Mouse (Mus musculus) bone marrow macrophage, adult 2 months (primary cell): ENCODE data around the gene Prpf40b. TPM values are rescaled to one million over a fixed set of nuclear protein-coding genes. Genes with fewer than 3 reads are reported as not detected.

ENCODE experiments used
- H3K27ac ChIP-seq: 2 replicates; pipeline ENCODE4 v1.5.1; 2012; ENCODE audit warnings: low read depth, low read length; ENCODE audit not compliant: insufficient read depth
- H3K4me1 ChIP-seq: 2 replicates; pipeline ENCODE4 v1.6.1; 2012; ENCODE audit warnings: low read length; ENCODE audit not compliant: control insufficient read depth, insufficient read depth
- H3K4me3 ChIP-seq: 2 replicates; pipeline ENCODE4 v1.5.1; 2012; ENCODE audit warnings: mild to moderate bottlenecking, low read length, moderate library complexity; ENCODE audit not compliant: insufficient read depth
- CTCF ChIP-seq: IDR thresholded peaks from 2 replicates; pipeline ENCODE4 v1.5.1; 2012; ENCODE audit warnings: low read depth, mild to moderate bottlenecking, low read length, moderate library complexity
- POLR2A ChIP-seq: IDR thresholded peaks from 2 replicates; pipeline ENCODE4 v1.6.1; 2012; ENCODE audit warnings: mild to moderate bottlenecking, low read depth, low read length, borderline replicate concordance
- polyA plus RNA-seq: library from polyadenylated mRNA; stranded (reverse); fragments of >200 nt; gene quantifications from 2 replicates; pipeline ENCODE4 v1.2.4, GENCODE M21; 2012; ENCODE audit not compliant: missing spikeins, insufficient read depth, insufficient read length

Prpf40b gene
- polyA plus RNA-seq, 1 experiment: 11.0 TPM

DNA sequence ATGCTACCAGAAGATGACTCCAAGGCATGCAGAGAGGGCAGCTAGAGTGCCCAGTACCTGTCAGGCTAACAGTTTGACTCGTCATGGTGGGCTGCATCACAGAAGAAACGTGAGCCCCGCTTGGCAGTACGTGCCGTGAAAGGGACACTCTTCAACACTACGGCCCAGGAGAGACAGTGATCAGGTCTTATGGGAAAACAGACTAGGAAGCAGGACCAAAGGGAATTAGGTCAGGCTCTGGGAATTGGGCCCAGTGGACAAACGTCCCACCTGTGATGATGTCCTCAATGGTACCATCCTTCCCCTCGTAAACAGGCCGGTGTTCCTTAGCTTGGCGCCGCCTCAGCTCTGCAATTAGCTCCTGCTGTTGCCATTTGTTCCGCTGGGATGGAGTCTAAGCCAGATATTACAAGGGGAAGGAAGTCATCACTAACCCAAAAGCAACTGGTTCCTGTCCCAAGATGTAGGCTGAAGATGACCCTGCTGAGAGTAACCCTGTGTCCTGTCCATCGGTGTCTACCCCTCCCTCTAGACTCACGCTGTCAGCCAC is 24.0 kb downstream of the Prpf40b start:
- peaks cover 10% of the 10 kb centered on the region for H3K4me1 ChIP-seq
- H3K27ac ChIP-seq: no peak overlapping the region
- TF ChIP-seq POLR2A (no peak), CTCF (no peak)
- H3K4me3 ChIP-seq: no peak overlapping the region

DNA sequence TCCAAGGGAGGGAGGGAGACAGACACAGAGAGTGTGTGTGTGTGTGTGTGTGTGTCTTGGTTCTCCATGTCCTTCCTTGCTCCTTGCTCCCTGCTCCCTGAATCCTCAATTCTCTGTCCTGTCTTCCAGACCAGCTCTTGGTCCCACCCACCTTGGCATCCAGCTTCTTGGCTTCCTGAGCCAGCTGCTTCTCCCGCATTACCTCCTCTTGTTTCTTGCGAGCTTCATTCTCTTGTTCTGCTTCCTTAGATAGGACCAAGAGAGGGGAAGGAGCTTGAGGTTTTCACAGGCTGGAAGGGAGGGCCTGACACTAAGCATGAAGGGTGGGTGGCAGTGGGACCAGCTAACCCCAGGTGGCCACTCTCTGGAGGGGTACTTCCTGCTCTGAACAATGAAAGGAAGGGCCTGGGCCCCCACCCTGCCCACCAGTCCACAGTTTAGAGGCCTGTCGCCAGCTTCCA is 24.6 kb downstream of the Prpf40b start:
- TF ChIP-seq POLR2A: no peak
- TF ChIP-seq CTCF: no peak
- H3K27ac ChIP-seq: no peak overlapping the region

DNA sequence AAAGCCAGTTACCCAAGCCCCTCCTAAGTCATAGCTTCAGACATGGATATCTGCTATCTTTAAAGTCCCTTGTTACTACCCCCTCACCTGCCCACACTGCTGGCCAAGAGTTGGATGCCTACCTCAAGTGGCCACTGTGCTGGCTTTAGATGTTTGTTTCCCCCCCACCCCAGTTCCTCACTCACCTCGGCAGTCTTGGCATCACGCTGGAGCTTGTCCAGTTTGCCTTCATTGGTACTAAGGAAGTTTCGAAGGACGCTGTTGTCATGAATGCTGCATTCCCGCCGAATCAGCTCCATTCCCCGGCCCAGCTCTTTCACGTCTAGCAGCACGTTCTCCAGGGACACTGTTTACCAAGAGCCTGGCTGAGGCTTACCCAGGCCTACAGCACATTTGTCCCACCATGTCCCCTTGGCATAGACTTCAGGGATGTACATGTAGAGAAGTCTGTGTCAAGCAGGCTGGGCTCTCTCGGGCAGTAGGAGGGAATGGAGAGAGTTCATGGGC is 25.3 kb downstream of the Prpf40b start:
- TF ChIP-seq CTCF (no peak), POLR2A (no peak)
- Histone ChIP-seq H3K27ac (no peak overlapping the region), H3K4me1 (peaks cover 10% of the 10 kb centered on the region), H3K4me3 (no peak overlapping the region)

More for the DNA sequence above, 24.6 kb downstream of the Prpf40b start:
- Histone ChIP-seq H3K4me3 (no peak overlapping the region), H3K4me1 (peaks cover 10% of the 10 kb centered on the region)

DNA sequence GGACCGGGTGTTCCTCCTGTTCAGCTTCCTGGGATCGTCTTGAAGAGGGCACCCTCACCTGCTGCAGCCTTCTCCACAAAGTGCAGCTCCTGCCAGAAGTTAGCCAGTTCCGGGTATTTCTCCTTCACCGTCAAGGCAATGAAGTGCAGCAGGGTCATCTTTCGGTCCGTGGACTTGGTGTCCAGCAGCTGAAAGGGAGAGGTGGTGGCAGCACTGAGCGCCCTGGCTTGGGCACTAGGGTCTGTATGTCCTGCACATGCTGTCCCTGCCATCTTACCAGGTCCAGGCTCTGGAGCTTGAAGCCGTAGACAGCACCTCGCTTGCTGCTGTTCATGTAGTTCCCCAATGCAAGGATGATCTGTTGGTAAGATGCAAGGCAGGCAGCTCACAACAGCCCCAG is 26.1 kb downstream of the Prpf40b start:
- Histone ChIP-seq H3K4me1 (peaks cover 10% of the 10 kb centered on the region), H3K4me3 (no peak overlapping the region), H3K27ac (no peak overlapping the region)
- TF ChIP-seq POLR2A: no peak
- no peak for TF ChIP-seq CTCF

DNA sequence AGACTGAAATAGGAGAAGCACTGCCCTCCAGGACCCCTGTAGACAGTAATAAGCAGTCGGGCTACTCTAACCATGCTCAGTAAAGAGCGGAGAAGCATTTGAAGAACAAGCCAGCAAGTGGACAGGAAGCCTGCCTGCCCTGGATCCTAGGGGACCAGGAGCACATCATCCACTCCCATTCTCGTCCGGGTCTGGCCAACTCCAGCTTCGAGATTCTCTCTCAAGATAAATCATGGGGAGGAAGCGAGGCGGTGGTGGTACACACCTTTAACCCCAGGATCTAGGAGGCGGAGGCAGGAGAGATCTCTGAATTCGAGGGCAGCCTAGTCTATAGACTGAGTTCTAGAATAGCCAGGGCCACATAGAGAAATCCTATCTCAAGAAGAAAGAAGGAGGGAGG is 29.3 kb downstream of the Prpf40b start:
- TF ChIP-seq POLR2A (no peak), CTCF (no peak)
- H3K27ac ChIP-seq: no peak overlapping the region
- H3K4me3 ChIP-seq: no peak overlapping the region
- H3K4me1 ChIP-seq: peaks cover 8% of the 10 kb centered on the region

DNA sequence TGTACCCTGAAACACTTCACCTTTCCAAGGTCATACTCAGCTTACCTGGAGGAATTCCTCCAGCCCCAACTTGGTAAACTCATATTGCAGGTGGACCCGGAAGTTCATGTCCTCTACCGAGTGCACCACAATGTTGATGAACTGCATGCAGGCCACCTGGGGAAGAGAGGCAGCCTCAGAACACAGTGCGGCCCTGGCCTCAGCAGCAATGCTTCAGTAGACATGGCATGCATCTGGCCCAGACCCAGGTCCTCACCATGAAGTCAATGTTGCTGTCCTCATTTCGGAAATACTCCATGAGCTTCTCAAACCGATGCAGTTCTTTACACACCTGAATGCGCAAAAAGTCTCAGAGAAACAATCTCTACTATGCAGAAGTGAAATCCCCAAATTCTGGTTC is 30.7 kb downstream of the Prpf40b start:
- H3K27ac ChIP-seq: no peak overlapping the region
- H3K4me3 ChIP-seq: no peak overlapping the region
- TF ChIP-seq CTCF (no peak), POLR2A (no peak)
- H3K4me1 ChIP-seq: peaks cover 22% of the 10 kb centered on the region

DNA sequence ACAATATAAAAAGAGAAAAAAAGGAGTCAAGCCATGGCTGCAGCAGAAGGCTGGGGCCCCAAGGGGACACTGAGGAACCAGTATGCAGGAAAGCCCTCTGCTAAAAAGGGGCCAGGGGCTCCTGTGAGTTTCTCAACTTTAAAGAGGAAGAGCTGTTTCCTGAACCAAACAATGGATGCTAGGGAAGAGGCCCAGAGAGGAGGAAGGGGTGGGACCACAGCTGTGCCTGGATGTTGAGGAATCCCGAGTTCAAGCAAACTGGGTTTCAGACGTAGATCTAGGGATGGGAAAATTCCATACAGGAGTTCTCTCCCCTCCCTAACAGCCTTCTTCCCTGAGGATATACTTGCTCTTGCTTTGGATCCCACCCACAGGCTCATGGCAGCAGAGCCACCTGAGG is 31.5 kb downstream of the Prpf40b start:
- no peak overlapping the region for H3K4me3 ChIP-seq
- H3K27ac ChIP-seq: no peak overlapping the region
- peaks cover 30% of the 10 kb centered on the region for H3K4me1 ChIP-seq
- TF ChIP-seq POLR2A (no peak), CTCF (no peak)

DNA sequence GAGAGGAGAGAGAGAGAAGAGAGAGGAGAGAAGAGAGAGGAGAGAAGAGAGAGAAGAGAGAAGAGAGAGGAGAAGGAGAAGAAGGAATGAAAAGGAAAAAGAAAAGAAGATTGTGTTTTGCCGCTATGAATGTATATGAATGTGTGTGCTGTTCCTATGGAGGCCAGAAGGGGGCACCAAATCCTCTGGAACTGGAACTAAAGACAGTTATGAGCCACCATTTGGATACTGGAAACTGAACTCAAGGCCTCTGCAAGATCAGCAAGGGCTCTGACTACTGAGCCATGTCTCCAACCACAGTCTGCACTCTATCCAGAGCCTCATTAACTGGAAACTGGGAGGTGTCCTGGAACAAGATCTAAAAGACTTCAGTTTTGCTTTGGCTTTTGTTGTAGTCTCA is 32.1 kb downstream of the Prpf40b start:
- Histone ChIP-seq H3K27ac (no peak overlapping the region), H3K4me3 (no peak overlapping the region), H3K4me1 (peaks cover 35% of the 10 kb centered on the region)
- no peak for TF ChIP-seq POLR2A
- peak; percentile 52 for TF ChIP-seq CTCF

DNA sequence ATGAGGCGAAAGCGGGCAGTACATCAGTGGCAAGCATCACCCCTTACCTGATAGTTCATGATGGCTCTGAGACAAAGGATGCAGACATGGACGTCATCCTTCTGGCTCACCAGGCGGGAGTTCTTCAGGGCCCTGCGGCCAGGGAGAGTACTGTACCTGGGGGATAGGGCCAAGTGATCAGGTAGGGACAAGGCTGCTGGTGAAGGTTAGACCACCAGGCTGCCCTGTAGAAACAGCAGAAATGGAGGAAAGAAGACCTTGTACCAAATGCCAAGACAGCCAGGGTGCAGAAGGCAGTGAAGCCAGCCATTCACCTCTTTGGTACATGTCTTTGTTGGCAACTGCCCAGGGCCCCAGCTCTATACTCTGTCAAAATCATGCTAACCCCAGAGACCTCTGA is 33.1 kb downstream of the Prpf40b start:
- Histone ChIP-seq H3K4me1 (peaks cover 43% of the 10 kb centered on the region), H3K27ac (no peak overlapping the region), H3K4me3 (no peak overlapping the region)
- TF ChIP-seq POLR2A (no peak), CTCF (no peak)

DNA sequence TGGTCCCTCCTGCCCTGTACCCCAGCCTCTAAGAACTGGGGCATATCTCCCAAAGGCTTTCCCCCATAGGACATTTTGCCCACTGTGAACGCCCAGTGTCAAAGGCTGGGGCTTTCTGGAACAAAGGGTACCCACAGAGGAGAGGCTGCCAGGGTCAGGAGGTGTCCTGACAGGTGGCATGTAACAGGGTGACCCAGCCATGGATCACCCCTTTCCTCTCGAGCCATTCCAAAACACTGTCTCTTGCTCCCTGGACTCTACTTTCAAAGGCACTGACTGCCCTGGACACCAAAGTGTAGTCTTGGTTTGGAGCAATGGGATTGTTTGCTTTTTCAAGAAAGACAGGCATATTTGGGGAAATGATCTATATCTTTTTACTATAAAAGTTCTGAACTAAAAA is 35.4 kb downstream of the Prpf40b start:
- H3K4me3 ChIP-seq: no peak overlapping the region
- peaks cover 65% of the 10 kb centered on the region for H3K4me1 ChIP-seq
- peak overlapping the region; percentile 70 for H3K27ac ChIP-seq
- TF ChIP-seq CTCF (no peak), POLR2A (no peak)
